Mouse (Mus musculus): ENCODE measurements at regions not wholly inside any gene's neighbourhood (a gene's known extent, or its start where the extent isn't known, plus 50 kb on each side); places are given as distances from the start of the nearest gene placed in this dataset.

GRCm38 (mm10) chr14:94860191-94860590 lies 969.7 kb upstream of the Pcdh9 start:
- H3K27me3 ChIP-seq (ENCODE audit: control insufficient read depth, insufficient read depth, low read depth, low read length), result no peaks in the 10 kb centered on the region
- no peak overlapping the region for H3K9ac ChIP-seq (ENCODE audit: low read depth, low read length)
- H3K9me3 ChIP-seq (replicated peaks; ENCODE audit: control insufficient read depth, low read length, poor library complexity, severe bottlenecking), result no peaks in the 10 kb centered on the region
- no peak overlapping the region for H3K4me3 ChIP-seq (ENCODE audit: low read depth, low read length)
- H3K36me3 ChIP-seq (ENCODE audit: control insufficient read depth, insufficient read depth, low read length), result no peaks in the 10 kb centered on the region
- no peak for ATAC-seq
- no peak overlapping the region for H3K4me2 ChIP-seq (ENCODE audit: low read length)
- H3K4me1 ChIP-seq (ENCODE audit: control insufficient read depth, insufficient read depth, low read length), result no peaks in the 10 kb centered on the region
- H3K27ac ChIP-seq (ENCODE audit: low read length), result no peak overlapping the region

DNA sequence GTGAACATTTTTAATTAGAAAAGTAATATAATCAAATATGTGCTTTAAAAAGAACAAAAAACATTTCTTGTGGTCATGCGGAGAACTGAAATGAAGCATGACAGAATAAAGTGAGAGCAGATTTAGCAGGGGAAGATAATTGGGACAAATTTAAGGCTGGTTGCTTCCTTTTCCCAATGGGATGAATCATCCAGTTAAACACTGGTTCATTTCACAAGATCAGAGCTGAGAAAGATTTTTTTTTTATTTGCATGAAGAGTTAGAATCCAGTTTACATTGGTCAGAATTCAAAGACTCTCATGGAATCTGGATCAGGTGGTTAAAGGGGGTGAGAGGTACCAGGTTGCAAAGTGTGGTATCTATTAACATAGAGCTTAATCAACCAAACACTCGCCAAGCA lies 978.5 kb upstream of the Pcdh9 start:
- Histone ChIP-seq H3K4me2 (ENCODE audit: low read length) (no peak overlapping the region), H3K36me3 (ENCODE audit: control insufficient read depth, insufficient read depth, low read length) (no peaks in the 10 kb centered on the region), H3K27me3 (ENCODE audit: control insufficient read depth, insufficient read depth, low read depth, low read length) (no peaks in the 10 kb centered on the region), H3K9ac (ENCODE audit: low read depth, low read length) (no peak overlapping the region), H3K4me1 (ENCODE audit: control insufficient read depth, insufficient read depth, low read length) (no peaks in the 10 kb centered on the region), H3K9me3 (replicated peaks; ENCODE audit: control insufficient read depth, low read length, poor library complexity, severe bottlenecking) (no peaks in the 10 kb centered on the region), H3K27ac (ENCODE audit: low read length) (no peak overlapping the region), H3K4me3 (ENCODE audit: low read depth, low read length) (no peak overlapping the region)
- 57% methylated on average over 2 of the region's 2 CpGs for WGBS
- ATAC-seq, result no peak

GRCm38 (mm10) chr14:94886054-94886453 lies 995.0 kb upstream of the 4921530L21Rik start:
- ATAC-seq, result peak; percentile 78
- H3K27ac ChIP-seq (ENCODE audit: low read length), result no peak overlapping the region
- H3K36me3 ChIP-seq (ENCODE audit: control insufficient read depth, insufficient read depth, low read length), result no peaks in the 10 kb centered on the region
- H3K9me3 ChIP-seq (replicated peaks; ENCODE audit: control insufficient read depth, low read length, poor library complexity, severe bottlenecking), result no peaks in the 10 kb centered on the region
- H3K4me1 ChIP-seq (ENCODE audit: control insufficient read depth, insufficient read depth, low read length), result no peaks in the 10 kb centered on the region
- no peak overlapping the region for H3K9ac ChIP-seq (ENCODE audit: low read depth, low read length)
- H3K27me3 ChIP-seq (ENCODE audit: control insufficient read depth, insufficient read depth, low read depth, low read length), result no peaks in the 10 kb centered on the region
- no peak overlapping the region for H3K4me2 ChIP-seq (ENCODE audit: low read length)
- no peak overlapping the region for H3K4me3 ChIP-seq (ENCODE audit: low read depth, low read length)
- WGBS, result 63% methylated on average over 3 of the region's 3 CpGs

DNA sequence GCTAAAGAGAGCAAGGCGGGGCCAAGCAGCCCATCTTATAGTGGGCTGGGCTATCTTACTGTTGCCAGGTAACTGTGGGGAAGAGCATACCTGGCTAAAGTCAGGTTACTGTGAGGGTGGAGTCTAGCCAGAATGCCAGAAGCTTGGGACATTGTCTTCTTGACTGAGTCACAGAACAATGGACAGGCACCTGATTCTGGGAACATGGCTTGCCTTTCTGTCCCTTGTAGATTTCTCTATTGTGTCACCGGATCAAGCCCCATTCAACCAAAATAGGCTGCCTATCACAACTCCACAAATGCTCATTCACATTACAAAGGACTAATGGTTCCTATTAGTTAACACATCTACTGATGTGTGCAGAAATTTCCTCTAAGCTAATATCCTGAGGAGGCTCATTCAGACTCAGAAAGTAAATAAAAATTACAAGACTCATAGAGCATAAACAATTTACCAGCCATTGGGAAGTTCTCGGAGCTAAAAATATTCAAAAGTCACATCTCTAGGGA lies 985.7 kb upstream of the 4921530L21Rik start:
- no peaks in the 10 kb centered on the region for H3K9me3 ChIP-seq (replicated peaks; ENCODE audit: control insufficient read depth, low read length, poor library complexity, severe bottlenecking)
- H3K9ac ChIP-seq (ENCODE audit: low read depth, low read length), result no peak overlapping the region
- H3K4me1 ChIP-seq (ENCODE audit: control insufficient read depth, insufficient read depth, low read length), result no peaks in the 10 kb centered on the region
- no peak overlapping the region for H3K27ac ChIP-seq (ENCODE audit: low read length)
- H3K36me3 ChIP-seq (ENCODE audit: control insufficient read depth, insufficient read depth, low read length), result no peaks in the 10 kb centered on the region
- no peak for ATAC-seq
- H3K4me2 ChIP-seq (ENCODE audit: low read length), result no peak overlapping the region
- WGBS, result 79% methylated on average over 3 of the region's 3 CpGs
- H3K27me3 ChIP-seq (ENCODE audit: control insufficient read depth, insufficient read depth, low read depth, low read length), result no peaks in the 10 kb centered on the region
- no peak overlapping the region for H3K4me3 ChIP-seq (ENCODE audit: low read depth, low read length)

DNA sequence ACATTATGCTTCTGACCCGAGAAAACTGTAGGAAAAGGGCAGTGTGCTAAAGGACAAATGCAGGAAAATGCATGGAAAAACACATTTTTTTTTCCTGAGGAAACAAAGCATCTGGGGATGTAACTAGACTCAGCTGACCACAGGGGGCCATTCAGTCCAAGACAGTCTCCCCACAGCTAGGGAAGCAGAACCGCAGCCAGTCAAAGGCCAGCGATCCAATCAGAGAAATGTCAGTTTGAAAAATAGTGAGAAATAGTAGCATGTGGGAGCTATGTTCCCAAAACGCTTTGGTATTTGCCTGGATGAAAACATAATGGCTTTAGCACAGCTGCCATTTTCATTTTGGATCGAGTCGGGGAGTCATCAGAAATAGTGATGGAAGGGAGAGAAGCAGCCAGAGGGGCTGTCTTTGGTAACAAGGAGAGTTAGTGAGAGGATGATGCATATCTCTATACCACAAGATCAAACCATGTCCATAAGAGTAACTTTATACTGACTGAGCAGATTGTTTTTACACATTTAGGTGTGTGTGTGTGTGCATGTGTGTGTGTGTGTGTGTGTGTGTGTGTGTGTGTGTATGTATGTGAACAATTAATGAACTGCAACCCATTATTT lies 982.3 kb upstream of the 4921530L21Rik start:
- Histone ChIP-seq H3K9me3 (replicated peaks; ENCODE audit: control insufficient read depth, low read length, poor library complexity, severe bottlenecking) (no peaks in the 10 kb centered on the region), H3K4me2 (ENCODE audit: low read length) (peak overlapping the region; percentile 20; the same call in 1 of the 2 replicates), H3K4me1 (ENCODE audit: control insufficient read depth, insufficient read depth, low read length) (no peaks in the 10 kb centered on the region), H3K9ac (ENCODE audit: low read depth, low read length) (no peak overlapping the region), H3K27me3 (ENCODE audit: control insufficient read depth, insufficient read depth, low read depth, low read length) (no peaks in the 10 kb centered on the region), H3K4me3 (ENCODE audit: low read depth, low read length) (no peak overlapping the region), H3K36me3 (ENCODE audit: control insufficient read depth, insufficient read depth, low read length) (no peaks in the 10 kb centered on the region), H3K27ac (ENCODE audit: low read length) (no peak overlapping the region)
- 24% methylated on average over 6 of the region's 6 CpGs for WGBS
- ATAC-seq, result peak; percentile 48; the same call in 1 of the 2 replicates

- H3K4me2 ChIP-seq (ENCODE audit: low read length), result no peak overlapping the region
- H3K27me3 ChIP-seq (ENCODE audit: control insufficient read depth, insufficient read depth, low read depth, low read length), result no peaks in the 10 kb centered on the region
- ATAC-seq, result no peak
- H3K27ac ChIP-seq (ENCODE audit: low read length), result no peak overlapping the region
- no peaks in the 10 kb centered on the region for H3K4me1 ChIP-seq (ENCODE audit: control insufficient read depth, insufficient read depth, low read length)
- H3K4me3 ChIP-seq (ENCODE audit: low read depth, low read length), result no peak overlapping the region
- no peak overlapping the region for H3K9ac ChIP-seq (ENCODE audit: low read depth, low read length)
- 97% methylated on average over 1 of the region's 1 CpGs for WGBS
- no peaks in the 10 kb centered on the region for H3K36me3 ChIP-seq (ENCODE audit: control insufficient read depth, insufficient read depth, low read length)
- no peaks in the 10 kb centered on the region for H3K9me3 ChIP-seq (replicated peaks; ENCODE audit: control insufficient read depth, low read length, poor library complexity, severe bottlenecking)
Observed at GRCm38 (mm10) chr14:94912326-94912725, 968.7 kb upstream of the 4921530L21Rik start.

- Histone ChIP-seq H3K4me1 (ENCODE audit: control insufficient read depth, insufficient read depth, low read length) (no peaks in the 10 kb centered on the region), H3K4me2 (ENCODE audit: low read length) (no peak overlapping the region), H3K4me3 (ENCODE audit: low read depth, low read length) (no peak overlapping the region), H3K9ac (ENCODE audit: low read depth, low read length) (no peak overlapping the region), H3K27ac (ENCODE audit: low read length) (no peak overlapping the region), H3K27me3 (ENCODE audit: control insufficient read depth, insufficient read depth, low read depth, low read length) (no peaks in the 10 kb centered on the region), H3K9me3 (replicated peaks; ENCODE audit: control insufficient read depth, low read length, poor library complexity, severe bottlenecking) (no peaks in the 10 kb centered on the region), H3K36me3 (ENCODE audit: control insufficient read depth, insufficient read depth, low read length) (no peaks in the 10 kb centered on the region)
- WGBS, result 80% methylated on average over 3 of the region's 3 CpGs
- ATAC-seq, result no peak
Observed at GRCm38 (mm10) chr14:94941416-94941815, 939.6 kb upstream of the 4921530L21Rik start.
